Mouse (Mus musculus) left cerebral cortex, postnatal 25 days (tissue): Measurements from ENCODE around the gene Tmem192. TPM values are rescaled to one million over a fixed set of nuclear protein-coding genes. Genes with fewer than 3 reads are reported as not detected.
"Not testable (repeated sequence)": the region's sequence is repeated elsewhere in the genome, so short reads cannot be mapped to it uniquely, and the experiment has no call there.

Experiments
- DNase-seq, 2 experiments: peaks; one replicate each; pipeline ENCODE4 v3.0.0; 2022; ENCODE audit warnings: low spot score in 2 of 2, mixed read lengths in 1 of 2
- intact Hi-C: fragments of 180-260 bp; cut with DNase I; formaldehyde crosslinking; loops from one replicate; pipeline ENCODE4 v1.15.1; 2025
- total RNA-seq, 2 experiments: library from RNA; stranded (reverse); gene quantifications; 2 replicates each; pipeline ENCODE4 v1.2.3; 2021

The Tmem192 gene
- total RNA-seq, 2 experiments from 2014 or later: 20.7 to 24.9 TPM

GRCm38 (mm10) chr8:64948371-64948770 lies 1.4 kb downstream of the Tmem192 start:
- no peak for DNase-seq
- intact Hi-C loops: loop anchor here (10.0 kb wide), 1 partner anchor 214 kb away; the partner anchor contains the start of gene Msmo1

GRCm38 (mm10) chr8:64952101-64952500 lies 5.1 kb downstream of the Tmem192 start:
- no peak for DNase-seq
- intact Hi-C loops: no loop called here

- no peak for DNase-seq
- intact Hi-C loops: no loop called here
Measured at GRCm38 (mm10) chr8:64959025-64959424, 12.0 kb downstream of the Tmem192 start.

DNA sequence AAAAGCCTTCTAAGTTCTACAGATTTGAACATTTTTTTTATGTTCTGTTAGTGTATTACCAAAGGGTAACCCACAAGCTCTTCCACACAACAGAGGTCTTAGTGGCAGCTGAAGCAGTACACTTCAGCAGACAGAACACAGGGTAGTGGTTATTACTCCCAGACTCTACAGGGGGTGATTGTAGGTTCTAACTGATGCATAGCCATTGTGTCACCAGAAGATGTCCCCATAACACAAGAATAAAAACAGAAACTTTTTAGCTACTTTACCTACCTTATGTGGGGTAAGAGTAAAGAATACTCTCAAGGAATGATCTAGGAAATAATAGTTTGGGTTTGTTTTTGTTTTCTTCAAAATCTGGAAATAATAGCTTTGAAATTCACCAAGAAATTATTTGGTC lies 15.9 kb downstream of the Tmem192 start:
- intact Hi-C loops: loop anchor here (5.0 kb wide), 1 partner anchor 1534 kb away; no protein-coding TSS in a partner anchor
- no peak for DNase-seq

- intact Hi-C loops: no loop called here
- DNase-seq: no peak
Measured at GRCm38 (mm10) chr8:64983150-64983897, 36.3 kb downstream of the Tmem192 start.

- intact Hi-C loops: no loop called here
- DNase-seq: no peak
Measured at GRCm38 (mm10) chr8:64987731-64988130, 40.7 kb downstream of the Tmem192 start, which contains the start of gene Trim75. Gene Trim75, minus strand, starts transcription at chr8:64987831.

- DNase-seq: no peak
- intact Hi-C loops: no loop called here
Measured at GRCm38 (mm10) chr8:64998806-64999365, 51.9 kb downstream of the Tmem192 start.

- intact Hi-C loops, DNase-seq: not testable (repeated sequence)
Measured at GRCm38 (mm10) chr8:65007616-65008015, 60.6 kb downstream of the Tmem192 start.

DNA sequence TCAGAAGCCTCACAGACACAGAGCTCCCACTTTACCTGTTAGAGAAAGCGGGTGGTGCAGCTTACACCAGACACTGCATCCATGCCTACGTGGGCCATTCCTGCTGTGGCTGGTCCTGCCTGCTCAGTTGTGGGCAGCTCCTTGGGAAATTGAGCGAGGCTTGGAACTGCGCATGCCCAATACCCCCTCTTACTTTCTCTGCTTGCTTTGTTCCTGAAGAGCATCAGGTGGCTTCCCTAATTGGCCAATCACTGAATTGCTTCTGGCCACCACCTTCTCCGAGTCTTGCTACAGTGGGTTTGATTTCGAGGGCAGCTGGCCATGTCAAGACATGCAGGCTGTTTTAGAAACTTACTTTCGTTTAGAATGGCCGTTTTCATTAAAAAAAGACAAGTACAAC lies 71.4 kb downstream of the Tmem192 start, which contains the start of the genes Trim61 and Trim60:
Gene Trim61 (minus strand): TSS at position 101 of the 400 bp plus-strand sequence.
Gene Trim60 (minus strand): TSS at position 162 of the 400 bp plus-strand sequence.
- no peak for DNase-seq
- intact Hi-C loops: no loop called here

Other genes starting within 250 kb of the Tmem192 start
- gene Msmo1, start 213.4 kb upstream of the Tmem192 start, total RNA-seq: 10 to 100 TPM; 92.2 to 98.4 TPM
- gene Klhl2, start 97.2 kb upstream of the Tmem192 start, total RNA-seq: 100 to 1,000 TPM; 153 to 175 TPM
- gene Trim75, start 40.6 kb downstream of the Tmem192 start, total RNA-seq: not detected
- gene Trim61, start 71.3 kb downstream of the Tmem192 start, total RNA-seq: not detected
- gene Trim60, start 71.4 kb downstream of the Tmem192 start, total RNA-seq: not detected
- not detected for gene Apela, start 90.2 kb downstream of the Tmem192 start, total RNA-seq
- not detected for gene Gm10663, start 127.8 kb downstream of the Tmem192 start, total RNA-seq
- not detected for gene BC030870, start 182.4 kb downstream of the Tmem192 start, total RNA-seq